Mouse (Mus musculus): ENCODE measurements at regions not wholly inside any gene's neighbourhood (a gene's known extent, or its start where the extent isn't known, plus 50 kb on each side); places are given as distances from the start of the nearest gene placed in this dataset.
A peak's percentile ranks its signal among the peaks of the same experiment; 100 is the strongest.

DNA sequence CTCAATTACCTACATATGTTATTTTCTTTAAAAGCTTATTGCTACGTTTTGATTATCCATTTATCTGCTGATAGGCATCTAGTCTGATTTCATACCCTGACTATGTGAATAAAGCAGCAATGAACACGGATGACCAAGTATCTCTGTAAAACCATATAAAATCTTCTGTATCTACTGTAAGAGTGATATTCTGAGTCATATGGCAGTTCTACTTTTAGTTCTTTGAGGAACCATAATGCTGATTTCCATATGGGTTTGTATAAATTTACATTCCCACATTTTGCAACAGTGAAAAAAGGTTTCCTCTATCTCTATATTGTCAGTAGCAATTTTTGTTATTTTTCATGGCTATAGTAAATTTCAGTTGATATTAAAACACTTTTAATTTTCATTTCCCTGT, 280.6 kb downstream of the Fsip2 start:
- no peaks in the 10 kb centered on the region for H3K9me3 ChIP-seq (replicated peaks)
- WGBS = 73% methylated on average over 2 of the region's 2 CpGs
- H3K36me3 ChIP-seq = no peaks in the 10 kb centered on the region
- no peak overlapping the region for H3K4me3 ChIP-seq (replicated peaks)
- H3K27me3 ChIP-seq = no peaks in the 10 kb centered on the region
- H3K4me1 ChIP-seq = no peaks in the 10 kb centered on the region
- no peak for ATAC-seq (replicated peaks; ENCODE audit: low FRiP score)
- no peak overlapping the region for H3K4me2 ChIP-seq
- H3K27ac ChIP-seq = no peak overlapping the region
- H3K9ac ChIP-seq = no peak overlapping the region

DNA sequence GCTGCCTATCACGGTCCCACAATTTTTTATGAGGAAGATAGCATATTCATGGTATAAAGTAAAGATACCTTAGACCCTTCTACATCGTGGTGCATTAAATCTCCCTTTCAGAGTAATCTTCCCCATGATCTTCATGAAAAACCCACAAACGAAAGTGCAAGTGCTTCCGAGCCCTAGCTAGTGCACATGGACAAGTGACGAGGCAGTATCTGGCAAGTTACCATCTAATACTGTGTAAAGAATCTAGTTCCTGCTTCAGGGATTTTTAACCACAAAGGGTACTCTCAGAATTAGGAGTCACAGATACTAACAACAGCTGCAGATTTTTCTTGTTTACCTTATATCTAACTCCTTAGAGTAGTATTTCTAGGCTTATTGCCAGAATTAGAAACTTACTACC, 282.8 kb downstream of the Fsip2 start:
- H3K4me2 ChIP-seq = no peak overlapping the region
- no peaks in the 10 kb centered on the region for H3K36me3 ChIP-seq
- H3K9me3 ChIP-seq (replicated peaks) = no peaks in the 10 kb centered on the region
- no peak overlapping the region for H3K4me3 ChIP-seq (replicated peaks)
- no peak overlapping the region for H3K27ac ChIP-seq
- WGBS = 78% methylated on average over 5 of the region's 5 CpGs
- no peaks in the 10 kb centered on the region for H3K27me3 ChIP-seq
- H3K4me1 ChIP-seq = no peaks in the 10 kb centered on the region
- H3K9ac ChIP-seq = no peak overlapping the region
- no peak for ATAC-seq (replicated peaks; ENCODE audit: low FRiP score)

- Histone ChIP-seq H3K9me3 (replicated peaks) (no peaks in the 10 kb centered on the region), H3K4me3 (replicated peaks) (no peak overlapping the region), H3K9ac (no peak overlapping the region), H3K4me2 (no peak overlapping the region), H3K4me1 (no peaks in the 10 kb centered on the region), H3K27ac (no peak overlapping the region), H3K36me3 (no peaks in the 10 kb centered on the region), H3K27me3 (no peaks in the 10 kb centered on the region)
- no peak for ATAC-seq (replicated peaks; ENCODE audit: low FRiP score)
- 50% methylated on average over 6 of the region's 6 CpGs for WGBS
Observed at GRCm38 (mm10) chr2:83251173-83252101, 308.0 kb downstream of the Fsip2 start.

DNA sequence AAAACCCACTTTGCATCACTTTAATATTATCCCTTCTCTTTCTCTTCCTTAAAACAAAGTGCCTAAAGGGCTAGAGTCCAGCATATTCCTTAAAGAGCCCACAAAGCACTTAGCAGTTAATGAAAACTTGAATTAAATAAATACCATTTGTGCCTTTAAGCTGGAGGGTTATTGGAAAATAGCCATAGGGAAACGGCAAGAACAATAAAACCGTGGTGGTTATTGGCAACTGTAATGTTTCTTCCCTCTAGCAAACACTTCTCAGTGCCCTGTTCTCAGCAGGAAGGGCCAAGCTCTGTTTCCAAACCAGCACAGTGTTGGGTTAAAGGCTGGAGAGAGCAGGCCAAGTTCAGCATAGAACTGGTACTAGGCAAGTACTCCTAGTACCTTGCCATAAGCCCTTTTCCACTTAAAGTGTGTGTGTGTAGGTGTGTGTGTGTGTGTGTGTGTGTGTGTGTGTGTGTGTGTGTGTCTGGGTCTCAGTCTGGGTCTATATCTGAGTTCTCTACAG, 313.4 kb downstream of the Fsip2 start:
- 71% methylated on average over 2 of the region's 2 CpGs for WGBS
- no peaks in the 10 kb centered on the region for H3K9me3 ChIP-seq (replicated peaks)
- no peak overlapping the region for H3K27ac ChIP-seq
- no peak overlapping the region for H3K4me2 ChIP-seq
- no peaks in the 10 kb centered on the region for H3K4me1 ChIP-seq
- H3K36me3 ChIP-seq = no peaks in the 10 kb centered on the region
- no peak overlapping the region for H3K4me3 ChIP-seq (replicated peaks)
- no peaks in the 10 kb centered on the region for H3K27me3 ChIP-seq
- H3K9ac ChIP-seq = no peak overlapping the region
- ATAC-seq (replicated peaks; ENCODE audit: low FRiP score) = no peak

DNA sequence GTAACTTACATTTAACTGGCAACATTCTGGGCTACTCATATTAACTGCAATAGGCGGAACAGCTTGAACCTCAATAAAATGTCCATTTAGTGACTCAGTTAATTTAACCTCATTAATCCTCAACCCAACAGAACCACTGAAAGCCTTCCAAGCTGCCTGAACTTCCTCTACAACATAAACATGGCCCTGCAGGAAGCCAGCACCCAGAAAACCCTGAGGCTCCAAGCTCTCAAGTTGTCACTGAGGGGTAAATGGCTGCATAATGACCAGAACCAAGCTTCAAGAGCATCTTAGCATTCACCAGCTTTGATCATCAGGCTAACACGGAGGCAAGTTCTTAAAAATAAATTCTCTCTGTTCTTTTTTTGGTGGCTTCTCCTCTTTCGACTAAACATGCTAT, 315.2 kb downstream of the Fsip2 start:
- no peak for ATAC-seq (replicated peaks; ENCODE audit: low FRiP score)
- no peaks in the 10 kb centered on the region for H3K36me3 ChIP-seq
- no peaks in the 10 kb centered on the region for H3K27me3 ChIP-seq
- 67% methylated on average over 3 of the region's 3 CpGs for WGBS
- no peak overlapping the region for H3K9ac ChIP-seq
- no peaks in the 10 kb centered on the region for H3K9me3 ChIP-seq (replicated peaks)
- H3K4me1 ChIP-seq = no peaks in the 10 kb centered on the region
- H3K4me3 ChIP-seq (replicated peaks) = no peak overlapping the region
- no peak overlapping the region for H3K27ac ChIP-seq
- no peak overlapping the region for H3K4me2 ChIP-seq

GRCm38 (mm10) chr2:83303515-83303914, 340.7 kb upstream of the Zc3h15 start:
- H3K9ac ChIP-seq = no peak overlapping the region
- H3K36me3 ChIP-seq = no peaks in the 10 kb centered on the region
- no peaks in the 10 kb centered on the region for H3K9me3 ChIP-seq (replicated peaks)
- no peak for ATAC-seq (replicated peaks; ENCODE audit: low FRiP score)
- 71% methylated on average over 8 of the region's 8 CpGs for WGBS
- H3K27ac ChIP-seq = no peak overlapping the region
- no peaks in the 10 kb centered on the region for H3K4me1 ChIP-seq
- no peak overlapping the region for H3K4me3 ChIP-seq (replicated peaks)
- H3K4me2 ChIP-seq = no peak overlapping the region
- no peaks in the 10 kb centered on the region for H3K27me3 ChIP-seq

- H3K4me1 ChIP-seq = no peaks in the 10 kb centered on the region
- ATAC-seq (replicated peaks; ENCODE audit: low FRiP score) = no peak
- no peaks in the 10 kb centered on the region for H3K9me3 ChIP-seq (replicated peaks)
- 34% methylated on average over 5 of the region's 5 CpGs for WGBS
- no peak overlapping the region for H3K4me3 ChIP-seq (replicated peaks)
- H3K4me2 ChIP-seq = no peak overlapping the region
- H3K27ac ChIP-seq = no peak overlapping the region
- no peaks in the 10 kb centered on the region for H3K27me3 ChIP-seq
- H3K36me3 ChIP-seq = no peaks in the 10 kb centered on the region
- no peak overlapping the region for H3K9ac ChIP-seq
Observed at GRCm38 (mm10) chr2:83332056-83332769, 312.0 kb upstream of the Zc3h15 start.

GRCm38 (mm10) chr2:83332770-83333157, 311.5 kb upstream of the Zc3h15 start:
- WGBS = 24% methylated on average over 5 of the region's 5 CpGs
- Histone ChIP-seq H3K27ac (no peak overlapping the region), H3K4me1 (no peaks in the 10 kb centered on the region), H3K9me3 (replicated peaks) (no peaks in the 10 kb centered on the region), H3K9ac (no peak overlapping the region), H3K4me3 (replicated peaks) (no peak overlapping the region), H3K27me3 (no peaks in the 10 kb centered on the region), H3K4me2 (no peak overlapping the region), H3K36me3 (no peaks in the 10 kb centered on the region)
- ATAC-seq (replicated peaks; ENCODE audit: low FRiP score) = 0 out of 2 replicates have a peak, but pooled peaks have one; percentile 60

GRCm38 (mm10) chr2:83337364-83337763, 306.9 kb upstream of the Zc3h15 start:
- Histone ChIP-seq H3K9me3 (replicated peaks) (no peaks in the 10 kb centered on the region), H3K27me3 (no peaks in the 10 kb centered on the region), H3K4me2 (no peak overlapping the region), H3K36me3 (no peaks in the 10 kb centered on the region), H3K27ac (no peak overlapping the region), H3K4me1 (no peaks in the 10 kb centered on the region), H3K9ac (no peak overlapping the region), H3K4me3 (replicated peaks) (no peak overlapping the region)
- 33% methylated on average over 4 of the region's 4 CpGs for WGBS
- ATAC-seq (replicated peaks; ENCODE audit: low FRiP score) = no peak

GRCm38 (mm10) chr2:83340168-83340567, 304.1 kb upstream of the Zc3h15 start:
- no peaks in the 10 kb centered on the region for H3K36me3 ChIP-seq
- no peak overlapping the region for H3K4me2 ChIP-seq
- no peaks in the 10 kb centered on the region for H3K4me1 ChIP-seq
- H3K27ac ChIP-seq = no peak overlapping the region
- H3K9ac ChIP-seq = no peak overlapping the region
- 83% methylated on average over 6 of the region's 6 CpGs for WGBS
- H3K9me3 ChIP-seq (replicated peaks) = no peaks in the 10 kb centered on the region
- H3K4me3 ChIP-seq (replicated peaks) = no peak overlapping the region
- ATAC-seq (replicated peaks; ENCODE audit: low FRiP score) = no peak
- no peaks in the 10 kb centered on the region for H3K27me3 ChIP-seq

Measured in kidney, embryonic 15.5 days (tissue).